Mouse (Mus musculus) megakaryocyte, embryonic 14.5 days (primary cell): ENCODE data around the gene Kcnk2.

Experiments used
- FLI1 ChIP-seq: IDR thresholded peaks from 2 replicates; pipeline ENCODE4 v1.6.1; 2012; ENCODE audit warnings: low read length, inconsistent platforms, mixed read lengths
- GATA1 ChIP-seq: IDR thresholded peaks from 3 replicates; pipeline ENCODE4 v1.6.1; 2012; ENCODE audit warnings: mixed read lengths, low read length, inconsistent platforms, borderline replicate concordance

DNA sequence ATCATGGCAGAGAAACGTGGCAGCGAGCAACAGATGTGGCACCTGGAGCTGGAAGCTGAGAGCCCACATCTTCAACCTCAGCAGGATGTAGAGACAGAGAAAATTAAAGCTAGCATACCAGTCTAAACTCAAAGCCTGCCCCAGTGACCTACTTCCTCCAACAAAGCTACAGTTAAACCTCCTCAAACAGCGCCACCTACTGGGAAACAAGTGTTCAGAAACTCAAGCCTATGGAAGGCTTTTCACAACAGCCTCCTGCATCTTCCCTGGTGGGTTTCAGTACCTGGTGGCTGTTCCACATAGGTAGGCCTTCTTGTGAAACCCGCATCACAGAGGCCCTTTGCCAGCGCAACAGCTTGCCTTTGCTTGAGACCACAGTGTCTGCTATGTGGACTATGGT is 52.9 kb downstream of the Kcnk2 start:
- TF ChIP-seq FLI1: no peak
- TF ChIP-seq GATA1: no peak
